Mouse (Mus musculus): ENCODE results near the gene Rhox4f.
"Not testable (repeated sequence)": the region's sequence is repeated elsewhere in the genome, so short reads cannot be mapped to it uniquely, and the experiment has no call there.

Gene Rhox4f

DNA sequence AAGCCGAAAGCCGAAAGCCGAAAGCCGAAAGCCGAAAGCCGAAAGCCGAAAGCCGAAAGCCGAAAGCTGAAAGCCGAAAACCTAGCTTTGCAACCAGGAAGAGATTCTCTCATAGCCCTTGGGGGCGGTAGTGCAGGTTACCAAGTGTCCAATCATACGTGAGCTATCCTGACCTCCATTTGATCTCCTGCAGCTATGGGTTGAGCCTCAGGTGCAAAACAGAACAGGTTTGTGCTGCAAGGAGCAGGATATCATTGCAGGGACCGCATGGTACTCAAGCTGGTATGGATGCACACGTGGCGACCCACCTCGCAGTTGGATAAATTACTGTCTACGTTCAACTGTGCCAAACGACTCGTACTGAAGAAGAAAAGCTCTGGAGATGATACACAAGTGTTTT, at the start of gene Rhox4f:
Gene Rhox4f (minus strand): TSS at position 101 of the 400 bp plus-strand sequence.
- not testable (repeated sequence) for DNase-seq (ENCODE audit: low spot score in 2 of 2)

DNA sequence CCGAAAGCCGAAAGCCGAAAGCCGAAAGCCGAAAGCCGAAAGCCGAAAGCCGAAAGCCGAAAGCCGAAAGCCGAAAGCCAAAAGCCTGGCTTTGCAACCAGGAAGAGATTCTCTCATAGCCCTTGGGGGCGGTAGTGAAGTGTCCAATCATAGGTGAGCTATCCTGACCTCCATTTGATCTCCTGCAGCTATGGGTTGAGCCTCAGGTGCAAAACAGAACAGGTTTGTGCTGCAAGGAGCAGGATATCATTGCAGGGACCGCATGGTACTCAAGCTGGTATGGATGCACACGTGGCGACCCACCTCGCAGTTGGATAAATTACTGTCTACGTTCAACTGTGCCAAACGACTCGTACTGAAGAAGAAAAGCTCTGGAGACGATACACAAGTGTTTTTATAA, 43.7 kb upstream of the Rhox4f start, which contains the start of gene Rhox4g:
Gene Rhox4g (minus strand): TSS at position 101 of the 400 bp plus-strand sequence.
- not testable (repeated sequence) for DNase-seq (ENCODE audit: low spot score in 2 of 2)

DNA sequence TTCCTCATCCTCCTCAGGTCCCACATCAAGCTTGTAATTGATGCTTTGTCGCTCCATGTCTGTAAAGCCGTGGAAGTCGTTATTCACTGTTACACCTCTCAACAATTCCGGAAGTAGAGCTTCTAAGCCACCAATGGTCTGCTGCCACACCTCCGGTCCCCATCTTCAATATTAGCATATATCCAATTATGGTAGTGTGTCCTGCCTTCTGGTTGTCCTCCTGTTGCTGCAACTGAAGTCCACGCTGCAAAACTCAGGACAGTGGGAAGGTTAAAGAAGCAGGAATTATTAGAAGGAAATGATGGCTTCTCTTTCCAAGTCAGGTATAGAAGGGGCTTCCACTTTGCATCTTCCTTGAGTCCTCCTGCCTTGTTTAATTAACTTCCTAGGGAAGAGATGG, 35.9 kb upstream of the Rhox4f start, which contains the start of gene Rhox2g:
Gene Rhox2g (minus strand): TSS at position 101 of the 400 bp plus-strand sequence.
- not testable (repeated sequence) for DNase-seq (ENCODE audit: low spot score in 2 of 2)

DNA sequence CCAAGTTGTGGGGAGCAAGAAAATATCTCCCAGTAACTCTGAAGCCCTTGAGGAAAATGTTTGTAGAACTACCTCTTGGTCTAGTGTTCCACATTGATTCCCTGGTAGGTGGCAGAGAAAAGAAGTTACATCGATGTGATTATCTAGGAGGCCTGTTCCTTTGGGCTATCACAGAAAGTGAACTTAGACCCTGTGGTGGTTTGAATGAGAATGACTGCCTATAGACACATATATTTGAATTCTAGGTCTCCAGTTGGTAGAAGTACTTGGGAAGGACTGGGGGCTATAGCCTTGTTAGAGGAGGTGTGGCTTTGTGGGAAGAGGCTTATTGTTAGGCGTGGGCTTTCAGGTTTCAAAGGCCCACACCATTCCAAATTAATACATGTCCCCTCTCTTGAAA, 21.0 kb upstream of the Rhox4f start, which contains the start of gene Rhox3g:
Gene Rhox3g (minus strand): TSS at position 101 of the 400 bp plus-strand sequence.
- DNase-seq (ENCODE audit: low spot score in 2 of 2) = not testable (repeated sequence)

DNA sequence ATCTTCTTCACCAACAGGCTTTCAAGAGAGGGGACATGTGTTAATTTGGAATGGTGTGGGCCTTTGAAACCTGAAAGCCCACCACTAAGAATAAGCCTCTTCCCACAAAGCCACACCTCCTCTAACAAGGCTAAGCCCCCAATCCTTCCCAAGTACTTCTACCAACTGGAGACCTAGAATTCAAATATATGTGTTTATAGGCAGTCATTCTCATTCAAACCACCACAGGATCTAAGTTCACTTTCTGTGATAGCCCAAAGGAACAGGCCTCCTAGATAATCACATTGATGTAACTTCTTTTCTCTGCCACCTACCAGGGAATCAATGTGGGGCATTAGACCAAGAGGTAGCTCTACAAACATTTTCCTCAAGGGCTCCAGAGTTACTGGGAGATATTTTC, 26.8 kb downstream of the Rhox4f start, which contains the start of gene Rhox3f:
Gene Rhox3f (plus strand): TSS at position 301 of the 400 bp plus-strand sequence.
- DNase-seq (ENCODE audit: low spot score in 2 of 2) = not testable (repeated sequence)

DNA sequence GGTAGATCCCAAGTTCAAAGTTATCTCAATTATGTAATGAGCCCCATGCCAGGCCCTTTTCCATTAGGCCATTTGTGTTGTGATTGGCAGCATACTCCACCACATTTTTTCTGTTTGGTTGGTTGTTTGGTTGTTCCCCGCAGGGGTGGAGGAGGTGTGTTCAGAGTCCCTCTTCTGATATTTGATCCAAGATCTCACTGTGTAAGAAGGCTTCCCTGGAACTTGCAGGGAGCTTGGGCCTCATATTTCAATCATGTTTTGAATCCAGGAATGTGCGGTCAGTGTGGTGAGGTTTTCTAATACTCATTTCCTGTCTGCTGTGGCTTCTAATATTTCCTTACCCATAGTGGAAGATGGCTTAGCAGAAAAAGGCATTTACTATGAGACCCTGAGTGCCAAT, 34.9 kb downstream of the Rhox4f start:
- DNase-seq (ENCODE audit: low spot score in 2 of 2) = not testable (repeated sequence)

DNA sequence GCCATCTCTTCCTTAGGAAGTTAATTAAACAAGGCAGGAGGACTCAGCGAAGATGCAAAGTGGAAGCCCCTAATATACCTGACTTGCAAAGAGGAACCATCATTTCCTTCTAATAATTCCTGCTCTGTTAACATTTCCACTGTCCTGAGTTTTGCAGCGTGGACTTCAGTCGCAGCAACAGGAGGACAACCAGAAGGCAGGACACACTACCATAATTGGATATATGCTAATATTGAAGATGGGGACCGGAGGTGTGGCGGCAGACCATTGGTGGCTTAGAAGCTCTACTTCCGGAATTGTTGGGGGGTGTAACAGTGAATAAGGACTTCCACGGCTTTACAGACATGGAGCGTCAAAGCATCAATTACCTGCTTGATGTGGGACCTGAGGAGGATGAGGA, 36.4 kb downstream of the Rhox4f start, which contains the start of gene Rhox2f:
Gene Rhox2f (plus strand): TSS at position 301 of the 400 bp plus-strand sequence.
- DNase-seq (ENCODE audit: low spot score in 2 of 2) = not testable (repeated sequence)

DNA sequence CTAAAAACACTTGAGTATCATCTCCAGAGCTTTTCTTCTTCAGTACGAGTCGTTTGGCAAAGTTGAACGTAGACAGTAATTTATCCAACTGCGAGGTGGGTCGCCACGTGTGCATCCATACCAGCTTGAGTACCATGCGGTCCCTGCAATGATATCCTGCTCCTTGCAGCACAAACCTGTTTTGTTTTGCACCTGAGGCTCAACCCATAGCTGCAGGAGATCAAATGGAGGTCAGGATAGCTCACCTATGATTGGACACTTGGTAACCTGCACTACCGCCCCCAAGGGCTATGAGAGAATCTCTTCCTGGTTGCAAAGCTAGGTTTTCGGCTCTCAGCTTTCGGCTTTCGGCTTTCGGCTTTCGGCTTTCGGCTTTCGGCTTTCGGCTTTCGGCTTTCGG, 50.4 kb downstream of the Rhox4f start, which contains the start of gene Rhox4e:
Gene Rhox4e (plus strand): TSS at position 301 of the 400 bp plus-strand sequence.
- DNase-seq (ENCODE audit: low spot score in 2 of 2) = not testable (repeated sequence)

Measured in thymus, postnatal 10 days (tissue).